ENCODE assay signal across 24 mouse cellular contexts in the genomic region with DNA sequence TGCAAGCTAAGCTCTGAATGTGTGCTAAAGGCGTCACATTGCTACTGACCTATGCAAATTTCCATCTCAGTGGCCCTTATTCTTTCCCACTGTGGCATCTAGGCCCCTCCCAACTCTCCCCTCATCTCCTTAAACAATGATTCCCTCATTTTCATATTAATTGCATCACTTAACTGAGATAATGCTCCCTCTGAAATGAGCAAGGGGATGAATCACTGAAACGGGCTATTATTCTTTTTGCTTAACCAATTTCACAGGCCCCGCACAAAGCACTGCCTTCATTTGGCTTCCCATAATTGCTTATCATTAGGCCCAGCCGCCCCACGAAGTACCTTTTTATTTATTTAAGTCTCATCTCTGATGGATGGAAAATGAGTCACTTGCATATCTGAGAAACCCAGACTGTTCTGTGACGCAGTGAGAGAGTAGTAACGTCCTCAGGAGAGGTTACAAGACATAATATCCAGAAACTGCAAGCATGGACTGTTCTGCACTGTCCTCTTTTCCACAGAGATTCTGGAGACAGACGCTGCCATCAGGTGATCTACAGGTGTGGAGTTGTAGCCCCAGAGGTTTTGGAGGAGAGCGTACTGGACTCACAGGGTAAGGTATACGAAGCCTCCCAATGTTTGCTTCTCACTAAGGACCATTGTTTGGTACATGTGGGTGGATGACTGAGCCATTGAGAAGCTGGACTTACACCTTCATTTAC. TPM values are rescaled to one million over a fixed set of nuclear protein-coding genes. Genes with fewer than 3 reads are reported as not detected.
DNase-seq lines count a peak whose midpoint lies in the region; ATAC-seq lines count a peak whose summit lies in the region.
"Had no signal": no experiment of that assay in that cellular context is flagged by ENCODE, and none has a peak within 500 bp of the region (broad histone marks: within the 10 kb centered on the region; RNA-seq: fewer than 3 reads in every experiment).

Gm16223 (plus strand) TSS at position 485 of the 712 bp plus-strand sequence.

- 0 out of 2 replicates have a peak, but pooled peaks cover 3% of the 10 kb centered on the region for H3K4me1 ChIP-seq in forebrain, embryonic 16.5 days (replicated peaks; ENCODE audit: control insufficient read depth, insufficient read depth, low read length)
- H3K4me1 ChIP-seq in midbrain, embryonic 13.5 days (replicated peaks): 0 out of 2 replicates have a peak, but pooled peaks cover 3% of the 10 kb centered on the region
- H3K4me1 ChIP-seq: liver, embryonic 13.5 days had no signal

- H3K36me3 ChIP-seq in forebrain, embryonic 16.5 days (ENCODE audit: control insufficient read depth, insufficient read depth): no peaks in the 10 kb centered on the region
- H3K36me3 ChIP-seq in midbrain, embryonic 13.5 days: no peaks in the 10 kb centered on the region
- H3K36me3 ChIP-seq: liver, embryonic 13.5 days had no signal

- H3K4me2 ChIP-seq in forebrain, embryonic 16.5 days (ENCODE audit: low read length): no peak within 1 kb of the TSS
- no peak within 1 kb of the TSS for H3K4me2 ChIP-seq in midbrain, embryonic 13.5 days (replicated peaks)
- H3K4me2 ChIP-seq: liver, embryonic 13.5 days had no signal

- 24% methylated on average over 10 of the region's 10 CpGs for WGBS in forebrain, embryonic 16.5 days
- WGBS in midbrain, embryonic 13.5 days: 63% methylated on average over 10 of the region's 10 CpGs

- peak; percentile 86 for ATAC-seq in forebrain, embryonic 16.5 days
- ATAC-seq in midbrain, embryonic 13.5 days: peak; percentile 78

- no peaks in the 10 kb centered on the region for H3K9me3 ChIP-seq in forebrain, embryonic 16.5 days (ENCODE audit: control insufficient read depth, low read length)
- no peaks in the 10 kb centered on the region for H3K9me3 ChIP-seq in midbrain, embryonic 13.5 days

- DNase-seq in retina, postnatal 1 day: peak; percentile 90
- DNase-seq in retina, embryonic 14.5 days (ENCODE audit: low spot score): no peak
- DNase-seq in right cerebral cortex, postnatal 10 days (ENCODE audit: low spot score in 2 of 2): no peak
- no peak for DNase-seq in gastrocnemius, postnatal 10 days
- no peak for DNase-seq in c-Kit-positive CD71-positive TER-119-positive erythroid progenitor cells, embryonic 14.5 days (ENCODE audit: low spot score)
- DNase-seq: cerebellum, postnatal 25 days; heart, adult 18-20 months; kidney, adult 9 months; liver, embryonic 13.5 days; right cerebral cortex, adult 18-20 months; spleen, adult 18-20 months; thymus, postnatal 25 days had no signal

- H3K9ac ChIP-seq in forebrain, embryonic 16.5 days (replicated peaks; ENCODE audit: low read depth, low read length): no peak within 1 kb of the TSS
- H3K9ac ChIP-seq in midbrain, embryonic 13.5 days (replicated peaks): no peak within 1 kb of the TSS
- H3K9ac ChIP-seq: liver, embryonic 13.5 days had no signal

- H3K4me3 ChIP-seq in forebrain, embryonic 16.5 days (replicated peaks; ENCODE audit: low read length): no peak within 1 kb of the TSS
- no peak within 1 kb of the TSS for H3K4me3 ChIP-seq in midbrain, embryonic 13.5 days (replicated peaks)
- H3K4me3 ChIP-seq: liver, embryonic 13.5 days had no signal

- H3K27me3 ChIP-seq in forebrain, embryonic 16.5 days (replicated peaks; ENCODE audit: control insufficient read depth, insufficient read depth, low read length): no peaks in the 10 kb centered on the region
- no peaks in the 10 kb centered on the region for H3K27me3 ChIP-seq in midbrain, embryonic 13.5 days
- H3K27me3 ChIP-seq: CH12.LX; liver, embryonic 13.5 days had no signal

- no peak within 1 kb of the TSS for H3K27ac ChIP-seq in forebrain, embryonic 16.5 days (ENCODE audit: low read length)
- peak within 1 kb of the TSS; percentile 68 for H3K27ac ChIP-seq in midbrain, embryonic 13.5 days
- H3K27ac ChIP-seq: liver, embryonic 13.5 days had no signal

RNA-seq across cellular contexts. Expression of gene Gm16223, which starts in this region (rescaled TPM):
- polyA plus RNA-seq in forebrain, embryonic 16.5 days (2015; fragmentation: Nextera tagmentation; extraction: Ambion mirVana): not detected in 2 replicates
- polyA plus RNA-seq in midbrain, embryonic 13.5 days (2015; fragmentation: Nextera tagmentation; extraction: Ambion mirVana): not detected in 2 replicates
- not detected for total RNA-seq in gastrocnemius, postnatal 10 days (2021)
- total RNA-seq: CH12.LX; gastrocnemius, adult 18-20 months; heart, adult 18-20 months; left cerebral cortex, adult 18-20 months; megakaryocyte progenitor cell, adult 5-6 weeks had no signal
- polyA plus RNA-seq: embryonic facial prominence, embryonic 11.5 days; heart, embryonic 16.5 days; large intestine, adult 2 months; limb, embryonic 11.5 days; liver, embryonic 13.5 days; lung, embryonic 16.5 days; stomach, embryonic 16.5 days had no signal

Comparison
In these comparisons a context has a peak if more than half of its experiments do, and no peak if none do; other contexts are left out.
1. Peak in ATAC-seq in forebrain, embryonic 16.5 days; RNA of the gene not detected or under 1 TPM.
2. Peak in ATAC-seq and H3K27ac ChIP-seq in midbrain, embryonic 13.5 days; RNA of the gene not detected or under 1 TPM.